Mouse (Mus musculus) lung, adult 10 weeks (tissue): Measurements from ENCODE around the gene Zbtb3. TPM values are rescaled to one million over a fixed set of nuclear protein-coding genes. Genes with fewer than 3 reads are reported as not detected.

Experiments used
- polyA plus RNA-seq: library from polyadenylated mRNA; stranded (reverse); fragments of 350-450 nt; fragmentation: Illumina TruSeq; extraction: RNeasy Lipid Tissue Mini Kit (QIAGEN cat#74804); gene quantifications from one replicate; pipeline ENCODE4 v1.2.3, GENCODE M21; 2014; ENCODE audit warnings: low read depth, low replicate concordance; ENCODE audit not compliant: insufficient read depth

Zbtb3 gene
- polyA plus RNA-seq: 1.6 TPM

DNA sequence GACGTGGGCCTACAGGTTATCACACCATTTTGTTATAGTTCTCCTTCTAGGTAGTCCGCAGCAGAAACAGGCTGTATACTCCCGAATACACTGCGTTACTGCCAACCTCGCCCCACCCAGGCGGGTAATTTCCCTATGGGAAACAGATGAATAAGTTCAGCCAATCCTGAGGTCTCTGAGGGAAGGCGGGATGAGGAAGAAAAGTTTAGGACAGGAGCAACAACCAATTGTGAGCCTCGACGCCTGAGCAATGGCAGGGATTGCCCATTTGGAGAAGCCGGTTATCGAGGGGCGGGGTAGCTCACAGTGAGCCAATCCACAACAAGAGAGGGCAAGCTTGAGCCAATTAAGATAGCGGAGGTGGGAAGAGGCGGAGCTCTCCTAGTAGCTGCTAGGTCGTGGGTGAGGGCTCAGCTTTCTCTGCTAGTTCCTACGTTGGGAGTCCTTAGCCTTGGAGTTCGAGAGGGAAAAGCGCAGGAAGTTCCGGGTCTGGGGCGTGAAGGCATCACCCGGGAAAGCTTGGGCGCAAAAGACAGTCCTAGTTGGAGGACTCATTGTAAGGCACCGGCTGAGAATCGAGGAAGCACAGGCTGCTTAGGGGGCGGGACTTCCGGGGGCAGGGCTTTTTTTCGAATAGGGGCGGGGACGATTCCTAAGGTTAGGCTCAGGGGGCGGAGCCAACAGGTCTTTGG lies at the start of gene Zbtb3:
Zbtb3 (plus strand) TSS at position 426 of the 692 bp plus-strand sequence.

GRCm38 (mm10) chr19:8756635-8757387 lies 45.5 kb upstream of the Zbtb3 start, which contains the start of gene Nxf1:
TSS of gene Nxf1 (plus strand) at chr19:8757073.

DNA sequence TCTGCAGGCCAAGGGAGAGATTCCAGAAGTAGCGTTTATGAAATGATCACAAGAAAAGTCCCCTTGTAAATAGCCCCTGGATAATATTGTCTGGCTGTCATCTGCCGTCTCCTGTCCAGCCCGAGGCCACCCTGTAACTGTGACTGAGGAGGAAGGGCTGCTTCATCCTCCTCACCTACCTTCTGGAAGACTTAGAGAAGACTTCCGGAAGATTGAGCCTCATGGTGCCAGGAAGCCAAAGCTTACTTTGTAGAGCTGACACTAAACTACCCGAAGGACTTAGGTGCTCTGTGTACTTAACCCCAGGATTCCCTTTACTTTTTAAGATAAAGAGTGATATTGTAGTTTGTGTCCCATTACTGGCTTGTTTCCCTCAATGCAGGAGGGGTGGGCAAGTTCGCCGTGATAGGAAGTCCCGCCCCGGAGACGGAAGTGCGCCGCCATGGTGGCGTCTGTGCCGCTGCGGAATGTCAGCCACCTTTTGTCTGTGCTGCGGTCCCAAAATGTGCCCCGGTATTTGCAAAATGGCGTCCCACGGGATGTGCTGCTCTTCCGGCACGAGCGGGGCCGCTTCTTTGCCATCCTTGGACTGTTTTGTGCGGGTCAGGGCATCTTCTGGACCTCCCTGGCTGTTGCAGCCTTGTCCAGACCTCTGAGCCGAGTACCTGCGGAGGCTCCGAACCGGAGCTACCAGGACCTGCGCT lies 31.6 kb upstream of the Zbtb3 start, which contains the start of gene Tmem223:
Tmem223 (plus strand) TSS at position 430 of the 704 bp plus-strand sequence.

DNA sequence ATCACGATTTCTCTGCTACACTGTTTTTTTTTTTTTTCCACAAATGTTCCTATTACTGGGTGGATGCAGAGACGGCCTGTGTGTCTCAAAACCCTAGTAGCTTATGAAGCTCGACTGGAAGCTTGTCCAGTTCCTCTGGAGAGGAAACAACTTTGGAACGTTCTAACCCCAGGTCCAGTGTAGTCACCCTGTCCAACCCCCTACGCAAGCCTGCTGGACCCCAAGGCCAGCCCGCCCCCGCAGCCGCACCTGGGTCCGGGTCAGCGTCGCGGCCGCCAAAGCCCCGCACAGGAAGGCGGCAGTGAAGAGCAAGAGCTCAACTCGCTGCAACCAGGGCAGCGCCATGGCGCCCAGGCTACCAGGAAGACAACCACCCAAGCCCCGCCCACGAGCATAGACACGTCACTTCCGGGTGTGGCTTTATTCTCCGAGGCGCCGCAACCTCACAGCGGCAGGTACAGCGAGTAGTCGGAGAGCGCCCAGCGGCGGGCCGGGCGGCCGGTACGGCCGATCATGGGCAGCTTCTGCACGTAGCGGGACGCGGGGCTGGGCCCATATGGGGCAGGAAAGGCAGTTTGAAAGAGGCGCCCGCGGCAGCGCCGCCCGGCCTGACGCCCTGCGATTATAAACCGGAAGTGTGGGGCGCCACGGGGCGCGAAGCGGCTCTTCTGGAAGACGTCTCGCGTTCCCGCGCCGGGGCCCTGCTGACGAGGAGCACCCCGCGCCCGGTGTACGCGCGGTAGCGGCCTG lies 28.1 kb upstream of the Zbtb3 start, which contains the start of gene Tmem179b:
Tmem179b (minus strand) TSS at position 382 of the 750 bp plus-strand sequence.

GRCm38 (mm10) chr19:8786008-8786781 lies 16.2 kb upstream of the Zbtb3 start, which contains the start of gene Taf6l:
TSS of gene Taf6l (minus strand) at chr19:8786417.

GRCm38 (mm10) chr19:8798264-8798946 lies 4.0 kb upstream of the Zbtb3 start, which contains the start of gene Polr2g:
TSS of gene Polr2g (minus strand) at chr19:8798577.

DNA sequence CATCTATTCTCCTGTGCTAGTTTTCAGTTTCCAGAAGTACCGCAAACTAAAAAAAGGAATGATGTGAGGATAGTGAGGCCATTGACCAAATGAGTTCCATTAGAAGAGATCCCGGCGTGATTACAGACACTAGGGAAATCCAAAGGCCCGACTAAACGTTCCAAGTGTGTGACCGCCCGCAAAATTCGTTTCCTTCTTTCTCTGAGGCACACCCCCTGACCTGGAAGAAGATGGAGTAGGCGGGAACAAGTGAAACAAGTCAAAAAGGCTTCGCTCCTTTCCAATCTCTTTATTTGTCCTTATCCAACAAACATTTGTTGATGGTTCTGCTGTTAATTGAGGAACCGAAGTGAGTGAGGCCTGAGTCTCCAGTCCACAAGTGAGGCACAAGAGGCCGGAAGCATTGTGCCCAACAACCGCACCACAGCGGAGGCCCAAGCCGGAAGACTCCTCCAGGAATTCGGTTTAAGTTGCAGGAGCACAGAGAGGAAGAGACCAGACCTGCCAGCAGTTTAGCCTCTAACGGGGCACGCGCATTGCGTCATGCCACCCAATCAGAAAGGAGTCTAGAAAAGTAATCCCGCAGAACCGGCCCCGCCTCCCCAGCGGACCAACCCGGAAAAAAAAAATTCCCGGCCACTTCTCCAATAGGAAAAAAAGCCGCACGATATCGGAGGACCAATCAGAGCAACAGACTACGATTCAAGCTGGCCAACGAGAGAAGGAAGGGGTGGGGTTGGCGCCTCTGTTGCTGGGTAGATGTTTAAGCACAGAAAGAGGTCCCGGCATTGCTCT lies 16.6 kb downstream of the Zbtb3 start, which contains the start of gene Ttc9c:
Ttc9c (minus strand) TSS at position 533 of the 795 bp plus-strand sequence.

GRCm38 (mm10) chr19:8819596-8820423 lies 17.5 kb downstream of the Zbtb3 start, which contains the start of gene Hnrnpul2:
TSS of gene Hnrnpul2 (plus strand) at chr19:8820010.

DNA sequence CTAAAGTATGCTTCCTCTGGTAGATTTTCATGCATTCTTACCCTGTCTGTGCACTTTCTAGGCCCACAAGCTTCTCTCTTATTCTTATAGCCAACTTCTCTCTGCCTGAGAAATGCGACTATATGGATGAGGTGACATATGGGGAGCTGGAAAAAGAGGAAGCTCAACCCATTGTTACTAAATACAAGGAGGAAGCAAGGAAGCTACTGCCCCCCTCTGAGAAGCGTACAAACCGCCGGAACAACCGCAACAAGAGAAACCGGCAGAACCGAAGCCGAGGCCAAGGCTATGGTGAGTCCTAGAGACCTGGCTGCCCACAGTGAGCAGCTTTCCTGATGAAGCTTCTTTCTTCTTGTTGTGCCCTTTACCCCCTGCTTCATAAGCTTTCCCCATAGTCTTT lies 27.3 kb downstream of the Zbtb3 start, which contains the start of gene AC129217.1:
AC129217.1 (plus strand) TSS at position 114 of the 400 bp plus-strand sequence.

GRCm38 (mm10) chr19:8837251-8837791 lies 35.0 kb downstream of the Zbtb3 start, which contains the start of gene Bscl2:
TSS of gene Bscl2 (plus strand) at chr19:8837467.

GRCm38 (mm10) chr19:8839103-8839907 lies 37.0 kb downstream of the Zbtb3 start, which contains the start of gene Gng3:
TSS of gene Gng3 (minus strand) at chr19:8839194.

DNA sequence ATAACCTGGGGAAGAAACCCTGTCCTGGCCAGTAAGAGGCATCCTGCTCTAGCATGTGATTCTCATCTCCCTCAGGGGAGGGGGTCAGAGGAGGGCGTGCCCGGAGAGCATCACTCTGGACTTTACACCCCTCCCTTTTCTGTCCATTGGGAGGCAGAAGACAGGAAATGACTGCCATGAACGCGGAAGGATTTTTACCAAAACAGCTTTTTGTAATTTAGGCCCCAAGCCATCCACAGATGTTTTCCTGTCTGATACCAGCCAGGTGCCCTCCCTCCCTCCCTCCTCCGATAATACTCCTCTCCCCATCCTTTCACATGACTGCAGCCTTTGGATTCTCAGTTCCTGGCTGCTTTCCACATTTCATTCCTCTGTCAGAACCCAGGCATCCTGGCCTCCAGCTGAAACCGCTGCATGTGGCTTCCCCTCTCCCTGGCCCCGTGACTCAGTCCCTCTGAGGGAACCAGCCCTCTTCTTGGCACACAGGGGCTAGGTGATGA lies 48.1 kb downstream of the Zbtb3 start, which contains the start of gene Lrrn4cl:
Lrrn4cl (plus strand) TSS at position 367 of the 500 bp plus-strand sequence.

